Mouse (Mus musculus) skeletal muscle tissue, postnatal 0 days (tissue): ENCODE data around the gene Taf3. TPM values are rescaled to one million over a fixed set of nuclear protein-coding genes. Genes with fewer than 3 reads are reported as not detected.

Experiments
- polyA plus RNA-seq: library from polyadenylated mRNA; unstranded; fragments of >200 nt; fragmentation: Nextera tagmentation; extraction: Ambion mirVana; gene quantifications from 2 replicates; pipeline ENCODE4 v1.2.1, GENCODE M21; 2015

The Taf3 gene
- 5.7 and 5.8 TPM in 2 replicates for polyA plus RNA-seq

GRCm38 (mm10) chr2:10048461-10048860 is at the start of gene Taf3:
Gene Taf3 (minus strand): TSS chr2:10048596.

GRCm38 (mm10) chr2:10080310-10081010 is 32.1 kb upstream of the Taf3 start, which contains the start of the genes Atp5c1 and Kin:
Gene Atp5c1 (minus strand): TSS chr2:10080510.
Gene Kin (plus strand): TSS chr2:10080593.

GRCm38 (mm10) chr2:9889651-9890183 is 158.7 kb downstream of the Taf3 start, which contains the start of gene Gata3:
Gene Gata3 (minus strand): TSS chr2:9890034.

GRCm38 (mm10) chr2:9888913-9889650 is 159.3 kb downstream of the Taf3 start, which contains the start of gene 9230102O04Rik:
Gene 9230102O04Rik (minus strand): TSS chr2:9889540.

GRCm38 (mm10) chr2:9881051-9881591 is 167.3 kb downstream of the Taf3 start, which contains the start of gene 4930412O13Rik:
Gene 4930412O13Rik (plus strand): TSS chr2:9881252.

Other genes with a start within 250 kb of the Taf3 start
- not detected in 2 replicates for gene 4930412O13Rik, start 167.3 kb downstream of the Taf3 start, polyA plus RNA-seq
- not detected in 2 replicates for gene 9230102O04Rik, start 159.1 kb downstream of the Taf3 start, polyA plus RNA-seq
- gene Gata3, start 158.6 kb downstream of the Taf3 start, polyA plus RNA-seq = 0.56 and 2.4 TPM in 2 replicates
- 1,248 and 1,375 TPM in 2 replicates for gene Atp5c1, start 31.9 kb upstream of the Taf3 start, polyA plus RNA-seq
- gene Kin, start 32.0 kb upstream of the Taf3 start, polyA plus RNA-seq = 14.5 and 18.2 TPM in 2 replicates
- 0.10 and 0.29 TPM in 2 replicates for gene Itih2, start 82.8 kb upstream of the Taf3 start, polyA plus RNA-seq
- gene Itih5, start 105.0 kb upstream of the Taf3 start, polyA plus RNA-seq = 25.0 and 25.5 TPM in 2 replicates